Mouse (Mus musculus): ENCODE data around the gene H2afv.

- TF ChIP-seq TAL1 (IDR thresholded peaks at IDR 0.05; ENCODE audit: low read length) (no peak), GATA1 (IDR thresholded peaks at IDR 0.05; ENCODE audit: low read length) (no peak)
These were observed 27.2 kb downstream of the H2afv start for GRCm38 (mm10) chr11:6417069-6417468.

Measured in erythroblast, embryonic 14.5 days (primary cell).